Mouse (Mus musculus) skeletal muscle tissue, postnatal 0 days (tissue): Measurements from ENCODE around the gene Olfr136. TPM values are rescaled to one million over a fixed set of nuclear protein-coding genes. Genes with fewer than 3 reads are reported as not detected.

Experiments used
- polyA plus RNA-seq: library from polyadenylated mRNA; unstranded; fragments of >200 nt; fragmentation: Nextera tagmentation; extraction: Ambion mirVana; gene quantifications from 2 replicates; pipeline ENCODE4 v1.2.1, GENCODE M21; 2015

The Olfr136 gene
- not detected in 2 replicates for polyA plus RNA-seq

GRCm38 (mm10) chr17:38329531-38329930, at the start of gene Olfr136:
Gene Olfr136 (plus strand): TSS chr17:38329831.

GRCm38 (mm10) chr17:38307470-38307869, 22.2 kb upstream of the Olfr136 start, which contains the start of gene Olfr137:
Gene Olfr137 (minus strand): TSS chr17:38307570.

Other genes starting within 250 kb of the Olfr136 start
- gene Olfr131, start 241.1 kb upstream of the Olfr136 start, polyA plus RNA-seq = not detected in 2 replicates
- gene Olfr132, start 195.3 kb upstream of the Olfr136 start, polyA plus RNA-seq = not detected in 2 replicates
- not detected in 2 replicates for gene Olfr133, start 184.6 kb upstream of the Olfr136 start, polyA plus RNA-seq
- not detected in 2 replicates for gene Olfr134, start 158.4 kb upstream of the Olfr136 start, polyA plus RNA-seq
- not detected in 2 replicates for gene Olfr135, start 125.5 kb upstream of the Olfr136 start, polyA plus RNA-seq
- not detected in 2 replicates for gene Olfr138, start 68.8 kb upstream of the Olfr136 start, polyA plus RNA-seq
- gene Olfr137, start 22.3 kb upstream of the Olfr136 start, polyA plus RNA-seq = not detected in 2 replicates
- not detected in 2 replicates for gene Esp36, start 90.4 kb downstream of the Olfr136 start, polyA plus RNA-seq
- gene Esp34, start 224.4 kb downstream of the Olfr136 start, polyA plus RNA-seq = not detected in 2 replicates